Mouse (Mus musculus) embryo, embryonic 11 days (tissue): ENCODE data around the gene Gm45808.
A peak's percentile ranks its signal among the peaks of the same experiment; 100 is the strongest.
"Not testable (repeated sequence)": the region's sequence is repeated elsewhere in the genome, so short reads cannot be mapped to it uniquely, and the experiment has no call there.

Experiments used
- DNase-seq: peaks from one replicate; pipeline ENCODE4 v3.0.0-alpha.2; 2015

Gene Gm45808

GRCm38 (mm10) chr7:45467090-45467670 lies 19.4 kb downstream of the Gm45808 start:
- no peak for DNase-seq

DNA sequence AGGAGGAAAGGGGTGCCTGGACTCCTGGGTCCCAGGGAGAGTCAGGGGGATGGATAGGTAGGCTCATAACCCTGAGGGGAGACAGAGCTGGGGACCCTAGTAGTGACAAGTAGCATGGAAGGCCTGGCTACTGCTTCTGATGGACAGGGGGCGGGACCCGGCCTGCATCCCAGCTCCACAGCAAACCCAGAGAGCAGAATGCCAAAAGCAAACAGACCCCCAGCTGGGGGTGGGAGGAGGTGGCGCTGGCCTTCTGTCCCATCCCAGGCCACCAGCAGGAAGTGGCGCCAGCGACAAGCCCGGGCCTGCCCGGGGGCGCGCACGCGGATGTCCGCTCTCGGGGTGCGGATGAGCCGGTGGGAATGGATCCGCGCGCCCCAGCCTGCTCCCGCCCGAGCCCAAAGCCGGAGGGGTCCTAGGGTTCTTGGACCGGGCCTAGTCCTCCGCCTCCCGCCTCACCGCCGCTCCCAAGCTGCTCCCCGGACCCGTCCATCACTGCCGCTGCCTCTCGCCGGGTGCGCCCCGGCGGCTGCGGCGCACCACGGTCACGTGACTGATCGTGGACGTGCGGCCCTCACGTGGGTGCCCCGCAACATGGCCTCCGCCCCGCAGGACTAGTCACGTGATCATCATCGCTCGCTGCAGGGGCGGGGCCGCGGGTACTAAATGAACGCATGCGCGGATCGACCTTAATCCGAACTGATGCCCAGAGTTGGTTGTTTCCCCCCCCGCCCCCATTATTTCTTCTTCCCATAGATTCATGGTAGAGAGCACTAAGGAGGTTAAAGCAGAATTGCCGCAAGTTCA lies 20.1 kb downstream of the Gm45808 start, which contains the start of gene Bax:
Gene Bax, minus strand, starts transcription at position 616 of the 807 bp plus-strand sequence.
- peak; percentile 100 for DNase-seq

DNA sequence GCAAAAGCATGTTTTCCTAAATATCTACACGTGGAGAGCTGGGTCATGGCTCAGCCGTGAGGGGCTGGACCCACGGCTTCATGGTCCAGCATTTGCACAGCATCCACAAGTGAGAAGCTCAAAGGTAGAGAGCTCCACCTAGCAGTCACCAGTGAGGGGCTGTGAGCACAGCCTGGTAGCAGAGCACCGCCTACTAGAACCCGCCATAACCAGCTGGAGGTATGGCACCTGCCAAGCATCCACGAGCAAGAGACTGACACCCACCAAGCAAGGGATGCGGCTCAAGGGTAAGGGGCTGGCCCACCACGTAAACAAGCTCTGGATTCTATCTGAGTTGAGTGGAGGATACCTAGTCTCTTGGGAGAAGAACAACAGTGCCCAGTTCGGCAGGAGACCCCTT lies 21.1 kb downstream of the Gm45808 start:
- no peak for DNase-seq

- DNase-seq, result no peak
These were observed 21.5 kb downstream of the Gm45808 start for GRCm38 (mm10) chr7:45465112-45465511.

GRCm38 (mm10) chr7:45463987-45464778 lies 22.4 kb downstream of the Gm45808 start:
- no peak for DNase-seq

DNA sequence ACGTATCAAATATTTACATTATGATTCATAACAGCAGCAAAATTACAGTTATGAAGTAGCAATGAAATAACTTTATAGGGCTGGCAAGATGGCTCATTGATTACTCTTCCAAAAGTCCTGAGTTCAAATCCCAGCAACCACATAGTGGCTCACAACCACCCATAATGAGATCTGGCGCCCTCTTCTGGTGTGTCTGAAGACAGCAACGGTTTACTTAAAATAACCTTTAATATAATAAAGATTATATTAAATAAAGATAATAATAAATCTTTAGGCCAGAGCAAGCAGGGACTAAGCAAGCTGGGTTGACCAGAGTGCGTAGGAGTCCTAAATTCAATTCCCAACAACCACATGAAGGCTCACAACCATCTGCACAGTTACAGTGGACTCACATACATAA lies 23.7 kb downstream of the Gm45808 start:
- not testable (repeated sequence) for DNase-seq

DNA sequence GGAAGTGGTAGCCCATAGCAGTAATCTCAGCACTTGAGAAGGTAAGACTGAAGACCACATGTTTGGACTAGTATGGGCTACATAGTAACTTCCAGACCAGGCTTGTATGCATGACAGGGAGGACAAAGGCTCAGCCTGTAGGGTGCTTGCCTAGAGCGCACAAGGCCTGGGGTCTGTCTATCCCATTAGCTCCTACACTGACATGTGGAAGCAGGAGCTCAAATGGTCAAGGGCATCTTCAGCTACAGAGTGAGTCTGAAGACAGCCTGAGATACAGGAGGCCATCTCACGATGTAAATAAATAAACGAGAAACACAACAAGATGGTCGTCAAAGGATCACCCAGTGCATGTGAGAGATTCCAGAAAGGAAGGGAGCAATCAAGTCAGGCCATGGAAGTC lies 24.3 kb downstream of the Gm45808 start:
- no peak for DNase-seq

GRCm38 (mm10) chr7:45461781-45462180 lies 24.8 kb downstream of the Gm45808 start:
- no peak for DNase-seq

- peak; percentile 42 for DNase-seq
These were observed 25.3 kb downstream of the Gm45808 start for GRCm38 (mm10) chr7:45461326-45461725.

DNA sequence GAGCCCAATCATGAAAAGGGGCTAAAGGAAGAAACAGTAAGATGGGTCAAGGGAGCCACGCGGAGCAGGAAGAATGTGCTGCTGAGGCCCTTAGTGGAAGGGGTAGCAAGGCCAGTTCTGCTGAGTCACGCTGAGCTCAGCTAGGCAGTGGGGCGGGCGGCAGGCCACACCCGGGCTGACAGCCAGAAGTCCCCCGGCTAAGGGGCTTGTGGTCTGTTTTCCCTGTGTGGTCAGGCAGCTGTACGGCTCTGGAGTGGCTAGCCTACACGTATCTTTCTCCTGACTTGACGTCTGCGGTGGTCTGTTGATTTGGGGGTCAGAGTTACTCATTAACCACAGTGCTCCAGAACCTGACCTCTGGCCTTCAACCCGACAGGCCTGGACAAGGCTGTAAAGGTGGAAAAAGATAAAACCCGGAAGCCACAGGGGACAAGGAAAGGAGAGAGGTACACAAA lies 25.7 kb downstream of the Gm45808 start:
- DNase-seq, result peak; percentile 68

GRCm38 (mm10) chr7:45460377-45460776 lies 26.2 kb downstream of the Gm45808 start:
- DNase-seq, result no peak

- peak; percentile 99 for DNase-seq
These were observed 27.0 kb downstream of the Gm45808 start, which contains the start of gene Ftl1 for GRCm38 (mm10) chr7:45459564-45460140. TSS of gene Ftl1 (minus strand) at chr7:45459884.

DNA sequence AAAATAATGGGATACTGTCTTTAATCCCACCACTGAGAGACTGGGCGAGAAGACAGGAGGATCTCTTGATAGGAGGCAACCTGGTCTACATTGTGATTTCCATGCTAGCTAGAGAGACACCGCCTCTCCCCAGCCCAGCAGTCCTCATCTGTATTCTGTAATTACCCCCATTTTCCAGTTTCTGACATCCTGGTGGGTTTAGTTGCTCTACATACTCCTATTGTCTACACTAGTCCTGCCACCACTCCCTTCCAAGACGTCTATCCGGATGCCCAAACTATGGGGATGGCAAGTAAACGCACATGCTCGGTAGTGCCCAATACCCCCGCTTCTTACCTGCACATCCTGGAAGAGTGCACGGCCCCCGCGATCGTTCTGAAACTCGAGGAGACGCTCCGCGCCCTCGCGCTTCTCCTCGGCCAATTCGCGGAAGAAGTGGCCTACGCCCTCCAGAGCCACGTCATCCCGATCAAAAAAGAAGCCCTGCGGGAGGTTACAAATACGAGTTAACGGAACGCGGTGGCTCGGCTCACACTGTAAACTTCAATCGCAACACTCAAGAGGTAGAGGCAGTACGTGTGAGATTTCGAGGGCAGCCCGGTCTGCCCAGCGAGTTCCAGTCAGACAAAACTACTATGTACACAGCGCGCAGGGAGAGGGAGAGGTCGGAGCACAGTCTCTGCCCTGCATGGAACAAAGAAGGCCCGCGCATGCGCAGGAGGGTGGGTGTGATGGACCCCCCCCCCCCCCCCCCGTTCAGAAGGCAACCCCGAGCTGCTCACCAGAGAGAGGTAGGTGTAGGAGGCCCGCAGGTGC lies 27.7 kb downstream of the Gm45808 start:
- DNase-seq, result peak; percentile 90

- no peak for DNase-seq
These were observed 29.2 kb downstream of the Gm45808 start for GRCm38 (mm10) chr7:45457204-45458060.

DNA sequence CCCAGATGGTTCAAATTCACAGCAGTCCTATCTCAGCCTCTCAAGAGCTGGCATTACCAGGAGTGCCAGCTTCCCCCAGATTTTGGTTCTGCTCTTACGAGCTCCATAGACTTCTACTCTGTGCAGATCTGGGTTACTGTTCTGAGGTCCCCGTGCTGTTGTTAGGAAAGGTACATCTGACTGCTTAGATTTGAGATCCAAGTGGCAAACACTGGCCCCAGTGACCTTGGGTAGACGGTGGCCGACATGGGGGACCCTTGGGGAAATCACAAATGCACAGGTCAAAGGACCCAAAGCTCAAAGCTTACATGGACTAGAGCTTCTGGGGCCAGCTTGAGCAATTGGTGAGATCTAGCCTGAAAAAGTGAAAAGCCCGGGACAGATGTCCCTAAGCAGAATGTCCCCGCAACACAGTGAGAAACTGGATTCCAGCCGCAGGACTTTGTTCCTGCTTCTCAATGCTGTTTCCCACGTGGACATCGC lies 29.8 kb downstream of the Gm45808 start:
- no peak for DNase-seq

- DNase-seq, result no peak
These were observed 30.5 kb downstream of the Gm45808 start for GRCm38 (mm10) chr7:45455932-45456696.

GRCm38 (mm10) chr7:45454971-45455370 lies 31.6 kb downstream of the Gm45808 start:
- no peak for DNase-seq

DNA sequence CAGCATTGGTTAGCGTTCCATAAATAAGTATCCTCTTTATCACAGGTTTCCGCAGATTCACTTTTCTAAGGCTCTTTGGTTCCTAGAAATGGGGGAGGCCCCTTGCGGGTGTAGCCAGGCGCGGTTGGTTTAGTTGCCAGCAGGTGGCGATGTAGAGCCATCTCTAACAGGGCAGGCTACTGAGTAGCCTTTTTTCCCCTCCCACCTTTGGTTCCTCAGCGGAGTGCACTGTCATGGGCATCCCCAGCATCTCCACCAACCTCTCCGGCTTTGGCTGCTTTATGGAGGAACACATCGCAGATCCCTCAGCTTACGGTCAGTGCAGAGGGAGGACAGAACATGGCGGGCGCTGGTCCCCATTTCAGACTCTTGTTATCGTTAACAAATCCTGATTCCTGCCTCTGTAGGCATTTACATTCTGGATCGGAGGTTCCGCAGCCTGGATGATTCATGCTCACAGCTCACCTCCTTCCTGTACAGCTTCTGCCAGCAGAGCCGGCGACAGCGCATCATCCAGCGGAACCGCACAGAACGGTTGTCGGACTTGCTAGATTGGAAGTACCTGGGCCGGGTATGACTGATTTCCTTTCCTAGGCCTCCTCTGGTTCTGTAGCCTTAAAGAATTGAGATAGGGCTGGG lies 35.1 kb downstream of the Gm45808 start:
- DNase-seq, result peak; percentile 89

DNA sequence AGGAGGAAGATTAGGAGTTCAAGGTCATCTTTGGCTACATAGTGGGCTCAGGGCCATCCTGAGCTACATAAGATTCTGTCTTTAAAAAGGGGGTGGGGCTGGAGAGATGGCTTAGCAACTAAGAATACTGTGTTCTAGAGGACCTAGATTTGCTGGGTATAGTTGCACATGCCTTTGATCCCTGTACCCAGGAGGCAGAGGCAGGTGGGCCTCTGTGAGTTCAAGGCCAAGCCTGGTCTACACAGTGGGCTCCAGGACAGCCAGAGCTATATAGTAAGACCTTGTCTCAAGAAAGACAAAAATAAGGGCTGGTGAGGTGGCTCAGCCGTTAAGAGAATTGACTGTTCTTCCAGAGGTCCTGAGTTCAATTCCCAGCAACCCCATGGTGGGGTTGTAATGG lies 36.6 kb downstream of the Gm45808 start:
- no peak for DNase-seq
